Mouse (Mus musculus) heart, adult 8-10 months (tissue): ENCODE data around the gene Tmprss9. TPM values are rescaled to one million over a fixed set of nuclear protein-coding genes. Genes with fewer than 3 reads are reported as not detected.
A peak's percentile ranks its signal among the peaks of the same experiment; 100 is the strongest.

Experiments used
- DNase-seq: peaks from one replicate; pipeline ENCODE4 v3.0.0; 2022; ENCODE audit warnings: low spot score
- total RNA-seq, 4 experiments: library from RNA; stranded (reverse); gene quantifications; 2 replicates each; pipeline ENCODE4 v1.2.4; 2022

Gene Tmprss9
- total RNA-seq, 4 experiments from 2014 or later, result not detected

GRCm38 (mm10) chr10:80887181-80887580 lies 15.5 kb downstream of the Tmprss9 start:
- DNase-seq, result peak; percentile 76

- no peak for DNase-seq
These were observed 23.5 kb downstream of the Tmprss9 start for GRCm38 (mm10) chr10:80895100-80895499.

- DNase-seq, result no peak
These were observed 24.0 kb downstream of the Tmprss9 start for GRCm38 (mm10) chr10:80895697-80896096.

- DNase-seq, result no peak
These were observed 25.2 kb downstream of the Tmprss9 start for GRCm38 (mm10) chr10:80896581-80897485.

GRCm38 (mm10) chr10:80897861-80898510 lies 26.3 kb downstream of the Tmprss9 start:
- no peak for DNase-seq

GRCm38 (mm10) chr10:80899074-80899473 lies 27.4 kb downstream of the Tmprss9 start:
- no peak for DNase-seq

GRCm38 (mm10) chr10:80899591-80900317 lies 28.1 kb downstream of the Tmprss9 start:
- DNase-seq, result no peak

- DNase-seq, result peak; percentile 99
These were observed 28.9 kb downstream of the Tmprss9 start, which contains the start of gene Timm13 for GRCm38 (mm10) chr10:80900318-80901247. Gene Timm13 (minus strand): TSS chr10:80900969.

- DNase-seq, result no peak
These were observed 30.0 kb downstream of the Tmprss9 start for GRCm38 (mm10) chr10:80901409-80902272.

GRCm38 (mm10) chr10:80902273-80902940 lies 30.8 kb downstream of the Tmprss9 start:
- DNase-seq, result no peak

GRCm38 (mm10) chr10:80903282-80903681 lies 31.6 kb downstream of the Tmprss9 start:
- no peak for DNase-seq

GRCm38 (mm10) chr10:80904004-80904693 lies 32.5 kb downstream of the Tmprss9 start:
- no peak for DNase-seq

GRCm38 (mm10) chr10:80904709-80905108 lies 33.1 kb downstream of the Tmprss9 start:
- DNase-seq, result no peak

GRCm38 (mm10) chr10:80909375-80910162 lies 37.9 kb downstream of the Tmprss9 start:
- no peak for DNase-seq

- no peak for DNase-seq
These were observed 39.7 kb downstream of the Tmprss9 start for GRCm38 (mm10) chr10:80911354-80911753.

- DNase-seq, result no peak
These were observed 40.2 kb downstream of the Tmprss9 start for GRCm38 (mm10) chr10:80911891-80912290.

GRCm38 (mm10) chr10:80913364-80914011 lies 41.8 kb downstream of the Tmprss9 start:
- no peak for DNase-seq
